Mouse (Mus musculus): Measurements from ENCODE around the gene Tmco4. TPM values are rescaled to one million over a fixed set of nuclear protein-coding genes. Genes with fewer than 3 reads are reported as not detected.

Tmco4 gene
- total and polyA plus RNA-seq, 2 experiments from 2014 or later = 1.3 to 1.9 TPM

DNA sequence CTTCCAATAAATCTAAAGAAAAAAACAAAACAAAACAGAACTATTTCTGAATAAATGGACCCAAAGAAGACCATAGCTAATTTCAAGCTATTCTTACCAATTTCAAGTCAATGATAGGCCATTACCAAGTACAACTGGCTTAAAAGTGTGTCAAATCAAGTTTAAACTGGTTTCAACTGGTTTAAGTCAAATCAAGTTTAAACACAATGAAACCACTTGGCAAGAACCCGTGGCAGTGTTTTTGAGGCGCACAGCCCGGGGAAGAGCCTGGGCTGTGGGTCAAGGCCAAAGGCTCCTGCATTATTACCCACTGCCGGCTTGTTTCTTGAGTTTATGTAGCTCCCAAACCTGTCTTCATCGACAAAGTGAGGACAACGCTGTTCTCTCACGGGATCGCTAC lies 127.6 kb downstream of the Tmco4 start:
- no peak overlapping the region for H3K4me3 ChIP-seq (ENCODE audit: low read depth, low read length)
- no peaks in the 10 kb centered on the region for H3K4me1 ChIP-seq (ENCODE audit: insufficient read depth, low read length)
- no peaks in the 10 kb centered on the region for H3K9me3 ChIP-seq (ENCODE audit: low read length)
- H3K27me3 ChIP-seq (ENCODE audit: insufficient read depth, low read length) = no peaks in the 10 kb centered on the region
- no peak for ATAC-seq (ENCODE audit: low FRiP score)
- H3K4me2 ChIP-seq (ENCODE audit: low read depth, low read length, poor library complexity, severe bottlenecking) = no peak overlapping the region
- 86% methylated on average over 8 of the region's 8 CpGs for WGBS
- no peak for TF ChIP-seq CTCF (IDR thresholded peaks at IDR 0.05)
- no peak overlapping the region for H3K27ac ChIP-seq (ENCODE audit: low read depth, low read length)
- peaks cover 29% of the 10 kb centered on the region for H3K36me3 ChIP-seq (ENCODE audit: insufficient read depth, low read length)
- no peak for DNase-seq (ENCODE audit: low spot score)
- no peak overlapping the region for H3K9ac ChIP-seq (replicated peaks; ENCODE audit: low read length, poor library complexity, severe bottlenecking)

DNA sequence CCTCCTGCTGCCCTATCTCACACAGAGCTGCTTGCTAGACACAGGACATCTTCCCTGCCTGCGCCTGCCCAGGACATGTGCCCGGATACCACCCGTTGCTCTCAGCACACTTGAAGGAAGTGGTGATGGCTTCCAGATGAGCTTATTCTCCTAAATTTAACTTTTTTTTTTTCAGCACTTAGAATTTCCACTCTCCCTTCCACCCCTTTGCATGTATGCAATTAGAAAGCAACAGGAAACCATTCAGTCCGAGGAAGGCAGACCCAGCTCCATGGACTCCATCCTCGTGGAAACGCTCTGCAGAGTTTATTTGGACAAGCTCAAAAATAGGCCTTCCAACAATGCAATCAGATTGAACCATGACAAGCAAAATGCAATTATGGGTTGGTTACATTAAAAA lies 128.9 kb downstream of the Tmco4 start:
- DNase-seq (ENCODE audit: low spot score) (no peak), ATAC-seq (ENCODE audit: low FRiP score) (no peak)
- Histone ChIP-seq H3K4me3 (ENCODE audit: low read depth, low read length) (no peak overlapping the region), H3K27me3 (ENCODE audit: insufficient read depth, low read length) (no peaks in the 10 kb centered on the region), H3K4me2 (ENCODE audit: low read depth, low read length, poor library complexity, severe bottlenecking) (no peak overlapping the region), H3K9ac (replicated peaks; ENCODE audit: low read length, poor library complexity, severe bottlenecking) (no peak overlapping the region), H3K27ac (ENCODE audit: low read depth, low read length) (no peak overlapping the region), H3K9me3 (ENCODE audit: low read length) (no peaks in the 10 kb centered on the region), H3K4me1 (ENCODE audit: insufficient read depth, low read length) (no peaks in the 10 kb centered on the region), H3K36me3 (ENCODE audit: insufficient read depth, low read length) (peaks cover 29% of the 10 kb centered on the region)
- WGBS = 85% methylated on average over 6 of the region's 6 CpGs
- no peak for TF ChIP-seq CTCF (IDR thresholded peaks at IDR 0.05)

DNA sequence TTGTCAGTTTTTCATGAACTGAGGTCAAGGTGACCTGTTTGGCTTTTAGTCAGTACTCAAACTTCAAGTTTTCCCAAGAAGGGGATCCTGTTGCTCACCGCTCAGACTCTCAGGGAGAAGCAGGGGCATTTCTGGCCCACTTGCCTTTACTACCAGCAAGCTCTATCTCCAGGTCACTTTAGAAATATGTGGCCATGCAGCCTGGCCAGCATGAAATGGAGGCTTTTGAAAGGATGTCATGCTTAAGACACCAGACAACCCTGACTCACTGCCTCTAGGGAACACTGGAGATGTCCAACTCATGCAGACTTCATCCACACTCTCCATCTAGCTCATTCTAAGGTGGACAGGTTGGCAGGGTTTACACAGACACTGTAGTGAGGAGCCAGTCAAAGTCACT lies 132.8 kb downstream of the Tmco4 start:
- Histone ChIP-seq H3K27ac (ENCODE audit: low read depth, low read length) (no peak overlapping the region), H3K4me3 (ENCODE audit: low read depth, low read length) (no peak overlapping the region), H3K4me2 (ENCODE audit: low read depth, low read length, poor library complexity, severe bottlenecking) (no peak overlapping the region), H3K9ac (replicated peaks; ENCODE audit: low read length, poor library complexity, severe bottlenecking) (no peak overlapping the region; the same call in 1 of the 2 replicates), H3K9me3 (ENCODE audit: low read length) (no peaks in the 10 kb centered on the region), H3K4me1 (ENCODE audit: insufficient read depth, low read length) (no peaks in the 10 kb centered on the region; the same call in 1 of the 2 replicates), H3K27me3 (ENCODE audit: insufficient read depth, low read length) (no peaks in the 10 kb centered on the region), H3K36me3 (ENCODE audit: insufficient read depth, low read length) (peaks cover 29% of the 10 kb centered on the region)
- TF ChIP-seq CTCF (IDR thresholded peaks at IDR 0.05) = no peak
- ATAC-seq (ENCODE audit: low FRiP score) (no peak), DNase-seq (ENCODE audit: low spot score) (no peak)
- 91% methylated on average over 1 of the region's 1 CpGs for WGBS

Other genes starting within 250 kb of the Tmco4 start
- gene Pla2g2c, start 248.1 kb upstream of the Tmco4 start, total RNA-seq (2014; rRNA removed) = 0.44 TPM in 1 of 2 replicates, not detected in the other
- 0.54 and 0.57 TPM in 2 replicates for gene Pla2g2c, start 248.1 kb upstream of the Tmco4 start, polyA plus RNA-seq (2015; fragmentation: Nextera tagmentation; extraction: Ambion mirVana)
- gene Ubxn10, start 235.7 kb upstream of the Tmco4 start, total RNA-seq (2014; rRNA removed) = 5.4 and 9.6 TPM in 2 replicates
- 3.5 and 4.3 TPM in 2 replicates for gene Ubxn10, start 235.7 kb upstream of the Tmco4 start, polyA plus RNA-seq (2015; fragmentation: Nextera tagmentation; extraction: Ambion mirVana)
- 0.33 and 1.9 TPM in 2 replicates for gene Pla2g2f, start 215.3 kb upstream of the Tmco4 start, total RNA-seq (2014; rRNA removed)
- 0.06 TPM in 1 of 2 replicates, not detected in the other for gene Pla2g2f, start 215.3 kb upstream of the Tmco4 start, polyA plus RNA-seq (2015; fragmentation: Nextera tagmentation; extraction: Ambion mirVana)
- gene Pla2g2d, start 197.2 kb upstream of the Tmco4 start, total RNA-seq (2014; rRNA removed) = 0.47 TPM in 1 of 2 replicates, not detected in the other
- gene Pla2g2d, start 197.2 kb upstream of the Tmco4 start, polyA plus RNA-seq (2015; fragmentation: Nextera tagmentation; extraction: Ambion mirVana) = 0.38 and 0.52 TPM in 2 replicates
- gene Pla2g5, start 109.4 kb upstream of the Tmco4 start, total RNA-seq (2014; rRNA removed) = 0.76 and 2.5 TPM in 2 replicates
- gene Pla2g5, start 109.4 kb upstream of the Tmco4 start, polyA plus RNA-seq (2015; fragmentation: Nextera tagmentation; extraction: Ambion mirVana) = 0.64 and 0.81 TPM in 2 replicates
- not detected in 2 replicates for gene Gm13030, start 98.9 kb upstream of the Tmco4 start, total RNA-seq (2014; rRNA removed)
- not detected in 2 replicates for gene Gm13030, start 98.9 kb upstream of the Tmco4 start, polyA plus RNA-seq (2015; fragmentation: Nextera tagmentation; extraction: Ambion mirVana)
- gene Pla2g2e, start 94.9 kb upstream of the Tmco4 start, total RNA-seq (2014; rRNA removed) = not detected in 2 replicates
- not detected in 2 replicates for gene Pla2g2e, start 94.9 kb upstream of the Tmco4 start, polyA plus RNA-seq (2015; fragmentation: Nextera tagmentation; extraction: Ambion mirVana)
- gene Otud3, start 58.9 kb upstream of the Tmco4 start, total RNA-seq (2014; rRNA removed) = 8.5 and 9.0 TPM in 2 replicates
- 3.1 and 3.8 TPM in 2 replicates for gene Otud3, start 58.9 kb upstream of the Tmco4 start, polyA plus RNA-seq (2015; fragmentation: Nextera tagmentation; extraction: Ambion mirVana)
- gene Rnf186, start 5.8 kb upstream of the Tmco4 start, total RNA-seq (2014; rRNA removed) = not detected in 2 replicates
- not detected in 2 replicates for gene Rnf186, start 5.8 kb upstream of the Tmco4 start, polyA plus RNA-seq (2015; fragmentation: Nextera tagmentation; extraction: Ambion mirVana)
- 4.2 and 5.9 TPM in 2 replicates for gene Htr6, start 102.7 kb downstream of the Tmco4 start, total RNA-seq (2014; rRNA removed)
- gene Htr6, start 102.7 kb downstream of the Tmco4 start, polyA plus RNA-seq (2015; fragmentation: Nextera tagmentation; extraction: Ambion mirVana) = 1.0 and 1.1 TPM in 2 replicates
- 60.7 and 62.2 TPM in 2 replicates for gene Nbl1, start 120.1 kb downstream of the Tmco4 start, total RNA-seq (2014; rRNA removed)
- gene Nbl1, start 120.1 kb downstream of the Tmco4 start, polyA plus RNA-seq (2015; fragmentation: Nextera tagmentation; extraction: Ambion mirVana) = 53.4 and 55.7 TPM in 2 replicates
- 21.9 and 31.0 TPM in 2 replicates for gene Minos1, start 158.2 kb downstream of the Tmco4 start, total RNA-seq (2014; rRNA removed)
- 377 and 397 TPM in 2 replicates for gene Minos1, start 158.2 kb downstream of the Tmco4 start, polyA plus RNA-seq (2015; fragmentation: Nextera tagmentation; extraction: Ambion mirVana)
- gene Capzb, start 220.0 kb downstream of the Tmco4 start, total RNA-seq (2014; rRNA removed) = 84.0 and 108 TPM in 2 replicates
- gene Capzb, start 220.0 kb downstream of the Tmco4 start, polyA plus RNA-seq (2015; fragmentation: Nextera tagmentation; extraction: Ambion mirVana) = 308 and 309 TPM in 2 replicates

Data from midbrain, postnatal 0 days (tissue).